Comparison of ENCODE assay signal across 25 mouse cellular contexts in genomic region chr13:75892291-75892690, GRCm38 (mm10). TPM values are rescaled to one million over a fixed set of nuclear protein-coding genes. Genes with fewer than 3 reads are reported as not detected.
DNase-seq lines count a peak whose midpoint lies in the region; ATAC-seq and TF ChIP-seq lines count a peak whose summit lies in the region.
"Had no signal": no experiment of that assay in that cellular context is flagged by ENCODE, and none has a peak within 500 bp of the region (broad histone marks: within the 10 kb centered on the region; RNA-seq: fewer than 3 reads in every experiment).

No protein-coding gene starts in this region.

- TF ChIP-seq POLR2A in MEL (IDR thresholded peaks at IDR 0.05; ENCODE audit: control insufficient read depth in 1 of 2, insufficient read depth in 1 of 2, low read depth in 1 of 2, low read length in 2 of 2, poor library complexity in 1 of 2): no peak

- ATAC-seq in granulocyte monocyte progenitor cell, adult 5-6 weeks (replicated peaks; ENCODE audit: poor library complexity, severe bottlenecking): peak; percentile 51
- no peak for ATAC-seq in intestine, postnatal 0 days
- ATAC-seq: activated CD4-positive, CD25-positive, alpha-beta regulatory T cell, adult 4 months; CD4-positive, CD25-positive, alpha-beta regulatory T cell, adult 4 months; forebrain, embryonic 15.5 days; hindbrain, postnatal 0 days; Patski had no signal

- WGBS in intestine, postnatal 0 days: 76% methylated on average over 3 of the region's 3 CpGs

- H3K79me2 ChIP-seq in MEL (ENCODE audit: control insufficient read depth, insufficient read depth, low read length, poor library complexity): no peaks in the 10 kb centered on the region

- DNase-seq in layer of hippocampus, adult 2 months (ENCODE audit: low spot score in 2 of 2): peak in 1 of 2 experiments; percentile 11
- no peak for DNase-seq in layer of hippocampus, adult 8-10 months (ENCODE audit: low spot score in 2 of 2)
- DNase-seq in MEL (ENCODE audit: low read depth, low spot score): no peak
- no peak for DNase-seq in kidney, postnatal 14 days
- DNase-seq in kidney, postnatal 10 days: no peak
- DNase-seq: adrenal gland, postnatal 14 days; cerebellum, adult 2 months; cerebellum, postnatal 10 days; embryo, embryonic 11 days; gastrocnemius, postnatal 36 days; heart, adult 2 months; heart, postnatal 14 days had no signal

- H3K9ac ChIP-seq in MEL (ENCODE audit: control insufficient read depth, low read depth, low read length, poor library complexity, severe bottlenecking): no peak overlapping the region
- H3K9ac ChIP-seq in intestine, postnatal 0 days (ENCODE audit: low read depth, low read length): no peak overlapping the region
- H3K9ac ChIP-seq: embryonic facial prominence, embryonic 15.5 days; forebrain, embryonic 15.5 days; heart, embryonic 15.5 days; hindbrain, embryonic 13.5 days had no signal

- H3K4me1 ChIP-seq in MEL (ENCODE audit: control insufficient read depth in 1 of 2, insufficient read depth in 2 of 2, low read length in 2 of 2): peaks cover 0 to 2% of the 10 kb centered on the region in 2 experiments; a peak in 1 of 4 replicates
- no peaks in the 10 kb centered on the region for H3K4me1 ChIP-seq in intestine, postnatal 0 days (replicated peaks; ENCODE audit: control insufficient read depth, insufficient read depth, low read length)
- H3K4me1 ChIP-seq: embryonic facial prominence, embryonic 15.5 days; forebrain, embryonic 10.5 days; forebrain, embryonic 15.5 days; heart, embryonic 15.5 days; hindbrain, embryonic 13.5 days had no signal

- no peak overlapping the region for H3K4me2 ChIP-seq in intestine, postnatal 0 days (replicated peaks; ENCODE audit: low read depth)
- H3K4me2 ChIP-seq: embryonic facial prominence, embryonic 15.5 days; forebrain, embryonic 15.5 days; heart, embryonic 11.5 days; heart, embryonic 15.5 days; hindbrain, embryonic 13.5 days had no signal

- TF ChIP-seq CTCF in layer of hippocampus, adult 2 months (conservative IDR thresholded peaks at IDR 0.05): no peak
- TF ChIP-seq CTCF in MEL (IDR thresholded peaks at IDR 0.05 in 2 of 3, conservative IDR thresholded peaks at IDR 0.05 in 1 of 3; ENCODE audit: control insufficient read depth in 1 of 3, insufficient read depth in 1 of 3, low read depth in 2 of 3, low read length in 3 of 3, poor library complexity in 1 of 3, severe bottlenecking in 1 of 3): no peak
- no peak for TF ChIP-seq CTCF in intestine, postnatal 0 days (IDR thresholded peaks at IDR 0.05; ENCODE audit: low read depth)

- H3K9me3 ChIP-seq in MEL (replicated peaks; ENCODE audit: insufficient read depth, low read length): no peaks in the 10 kb centered on the region
- H3K9me3 ChIP-seq in intestine, postnatal 0 days (ENCODE audit: control insufficient read depth): no peaks in the 10 kb centered on the region
- H3K9me3 ChIP-seq: embryonic facial prominence, embryonic 15.5 days; forebrain, embryonic 15.5 days; heart, embryonic 15.5 days; hindbrain, embryonic 13.5 days had no signal

- TF ChIP-seq RAD21 in MEL (IDR thresholded peaks at IDR 0.05; ENCODE audit: low read depth, low read length): no peak

- H3K27me3 ChIP-seq in MEL (ENCODE audit: control insufficient read depth in 1 of 2, insufficient read depth in 2 of 2, low read length in 2 of 2): no peaks in the 10 kb centered on the region
- no peaks in the 10 kb centered on the region for H3K27me3 ChIP-seq in intestine, postnatal 0 days (replicated peaks; ENCODE audit: control insufficient read depth, insufficient read depth, low read length)
- H3K27me3 ChIP-seq: embryonic facial prominence, embryonic 15.5 days; forebrain, embryonic 15.5 days; heart, embryonic 15.5 days; hindbrain, embryonic 13.5 days; Patski had no signal

- peak overlapping the region; percentile 64 for H3K27ac ChIP-seq in layer of hippocampus, adult 2 months
- H3K27ac ChIP-seq in MEL (ENCODE audit: control insufficient read depth, low read depth, low read length): no peak overlapping the region
- H3K27ac ChIP-seq in intestine, postnatal 0 days (ENCODE audit: low read depth, low read length): no peak overlapping the region
- H3K27ac ChIP-seq: embryonic facial prominence, embryonic 15.5 days; forebrain, embryonic 10.5 days; forebrain, embryonic 15.5 days; heart, adult 2 months; heart, embryonic 15.5 days; hindbrain, embryonic 13.5 days; hindbrain, postnatal 0 days had no signal

- no peak for TF ChIP-seq EP300 in MEL (IDR thresholded peaks at IDR 0.05; ENCODE audit: low read depth in 1 of 2, low read length in 2 of 2)

- H3K4me3 ChIP-seq in layer of hippocampus, adult 2 months: no peak overlapping the region
- H3K4me3 ChIP-seq in MEL (ENCODE audit: control insufficient read depth in 1 of 2, insufficient read depth in 1 of 2, low read depth in 2 of 2, low read length in 2 of 2): no peak overlapping the region
- no peak overlapping the region for H3K4me3 ChIP-seq in intestine, postnatal 0 days (ENCODE audit: low read depth, low read length)
- H3K4me3 ChIP-seq: embryonic facial prominence, embryonic 15.5 days; erythroblast, embryonic 14.5 days; forebrain, embryonic 10.5 days; forebrain, embryonic 15.5 days; heart, adult 2 months; heart, embryonic 15.5 days; hindbrain, embryonic 13.5 days had no signal

- peaks cover 0 to 2% of the 10 kb centered on the region in 2 experiments; a peak in 2 of 4 replicates for H3K36me3 ChIP-seq in MEL (ENCODE audit: control insufficient read depth in 1 of 2, insufficient read depth in 2 of 2, low read length in 2 of 2)
- H3K36me3 ChIP-seq in intestine, postnatal 0 days (ENCODE audit: control insufficient read depth, insufficient read depth): peaks cover 9% of the 10 kb centered on the region; the same call in 1 of the 2 replicates

TF ChIP-seq in MEL, 35 proteins besides CTCF, POLR2A, EP300 and RAD21:
- TF ChIP-seq MAX (IDR thresholded peaks at IDR 0.05; ENCODE audit: low read length): no peak
- TF ChIP-seq TAL1 (IDR thresholded peaks at IDR 0.05; ENCODE audit: low read length): no peak
- no peak for TF ChIP-seq POLR2AphosphoS2 (IDR thresholded peaks at IDR 0.05; ENCODE audit: low read length)
- no peak for TF ChIP-seq HCFC1 (IDR thresholded peaks at IDR 0.05; ENCODE audit: low read depth, low read length)
- TF ChIP-seq BHLHE40 (IDR thresholded peaks at IDR 0.05; ENCODE audit: borderline replicate concordance, low read depth, low read length): no peak
- no peak for TF ChIP-seq USF1 (IDR thresholded peaks at IDR 0.05; ENCODE audit: low read depth, low read length)
- TF ChIP-seq MAZ (IDR thresholded peaks at IDR 0.05; ENCODE audit: low read depth, low read length): no peak
- TF ChIP-seq GATA1 (IDR thresholded peaks at IDR 0.05; ENCODE audit: low read depth, low read length): peak; percentile 42
- no peak for TF ChIP-seq MYB (IDR thresholded peaks at IDR 0.05; ENCODE audit: low read depth, low read length)

RNA-seq across cellular contexts. Expression of gene Rhobtb3, which starts 51.4 kb away (rescaled TPM):
- 10 to 100 TPM; 15.9 to 16.7 TPM for total RNA-seq in layer of hippocampus, adult 2 months (2021)
- total RNA-seq in layer of hippocampus, adult 8-10 months (2022): 10 to 100 TPM; 16.1 to 18.6 (median 17.1) TPM
- not detected in 2 replicates for total RNA-seq in MEL (2012; rRNA removed)
- not detected for polyA plus RNA-seq in MEL (2012; ENCODE audit: insufficient read depth in 1 of 2, insufficient read length in 2 of 2, low read depth in 1 of 2, low replicate concordance in 2 of 2, missing spikeins in 1 of 2)
- 3.2 and 8.0 TPM in 2 replicates for total RNA-seq in granulocyte monocyte progenitor cell, adult 5-6 weeks (2014; fragmentation: Nextera tagmentation)
- total RNA-seq in granulocyte monocyte progenitor cell, adult 5-6 weeks (2017): 6.7 and 22.0 TPM in 2 replicates
- polyA plus RNA-seq in intestine, postnatal 0 days (2015; fragmentation: Nextera tagmentation; extraction: Ambion mirVana): 10.1 and 10.6 TPM in 2 replicates
- polyA plus RNA-seq: activated CD4-positive, CD25-positive, alpha-beta regulatory T cell, adult 4 months had no signal

RNA-seq across cellular contexts. Expression of gene Glrx, which starts 52.6 kb away (rescaled TPM):
- 10 to 100 TPM; 45.7 to 49.9 TPM for total RNA-seq in layer of hippocampus, adult 2 months (2021)
- 10 to 100 TPM; 46.3 to 54.2 (median 48.7) TPM for total RNA-seq in layer of hippocampus, adult 8-10 months (2022)
- total RNA-seq in MEL (2012; rRNA removed): 9.2 and 12.7 TPM in 2 replicates
- polyA plus RNA-seq in MEL (2012; ENCODE audit: insufficient read depth in 1 of 2, insufficient read length in 2 of 2, low read depth in 1 of 2, low replicate concordance in 2 of 2, missing spikeins in 1 of 2): 10 to 100 TPM in 1 of 2 experiments, not detected in 1; 20.2 TPM
- total RNA-seq in granulocyte monocyte progenitor cell, adult 5-6 weeks (2014; fragmentation: Nextera tagmentation): 143 and 158 TPM in 2 replicates
- total RNA-seq in granulocyte monocyte progenitor cell, adult 5-6 weeks (2017): 130 and 142 TPM in 2 replicates
- 609 and 611 TPM in 2 replicates for polyA plus RNA-seq in intestine, postnatal 0 days (2015; fragmentation: Nextera tagmentation; extraction: Ambion mirVana)
